Mouse (Mus musculus) layer of hippocampus, adult 9-10 months (tissue): ENCODE measurements around the gene Defb25.
"Not testable (repeated sequence)": the region's sequence is repeated elsewhere in the genome, so short reads cannot be mapped to it uniquely, and the experiment has no call there.

ENCODE experiments used
- DNase-seq: peaks from one replicate; pipeline ENCODE4 v3.0.0; 2022; ENCODE audit warnings: low spot score

The Defb25 gene

GRCm38 (mm10) chr2:152622953-152623352 is at the start of gene Defb25:
Gene Defb25 (minus strand): TSS chr2:152623053.
- DNase-seq = no peak

GRCm38 (mm10) chr2:152672166-152672565 is 49.3 kb upstream of the Defb25 start:
- DNase-seq = no peak

- no peak for DNase-seq
These were observed 48.8 kb upstream of the Defb25 start for GRCm38 (mm10) chr2:152671642-152671999.

GRCm38 (mm10) chr2:152670983-152671641 is 48.3 kb upstream of the Defb25 start:
- DNase-seq = no peak

- DNase-seq = no peak
These were observed 47.0 kb upstream of the Defb25 start for GRCm38 (mm10) chr2:152669639-152670484.

GRCm38 (mm10) chr2:152669256-152669638 is 46.4 kb upstream of the Defb25 start, which contains the start of gene H13:
Gene H13 (plus strand): TSS chr2:152669461.
- DNase-seq = peak; percentile 70

GRCm38 (mm10) chr2:152666191-152666590 is 43.3 kb upstream of the Defb25 start:
- not testable (repeated sequence) for DNase-seq

- no peak for DNase-seq
These were observed 38.3 kb upstream of the Defb25 start for GRCm38 (mm10) chr2:152661163-152661562.

- DNase-seq = no peak
These were observed 34.5 kb upstream of the Defb25 start for GRCm38 (mm10) chr2:152657398-152657797.

- peak; percentile 73 for DNase-seq
These were observed 31.2 kb upstream of the Defb25 start for GRCm38 (mm10) chr2:152653874-152654715.

- no peak for DNase-seq
These were observed 30.2 kb upstream of the Defb25 start for GRCm38 (mm10) chr2:152652901-152653620.

GRCm38 (mm10) chr2:152639406-152640113 is 16.7 kb upstream of the Defb25 start:
- no peak for DNase-seq

- no peak for DNase-seq
These were observed 16.0 kb upstream of the Defb25 start for GRCm38 (mm10) chr2:152638865-152639264.

- DNase-seq = no peak
These were observed 14.5 kb upstream of the Defb25 start for GRCm38 (mm10) chr2:152637381-152637780.

GRCm38 (mm10) chr2:152637006-152637322 is 14.1 kb upstream of the Defb25 start:
- no peak for DNase-seq

GRCm38 (mm10) chr2:152636246-152637005 is 13.6 kb upstream of the Defb25 start:
- DNase-seq = no peak

- DNase-seq = no peak
These were observed 11.5 kb upstream of the Defb25 start for GRCm38 (mm10) chr2:152634311-152634710.

GRCm38 (mm10) chr2:152633334-152633733 is 10.5 kb upstream of the Defb25 start:
- DNase-seq = no peak

- DNase-seq = no peak
These were observed 7.1 kb upstream of the Defb25 start for GRCm38 (mm10) chr2:152629904-152630303.

GRCm38 (mm10) chr2:152629239-152629638 is 6.4 kb upstream of the Defb25 start:
- DNase-seq = no peak

GRCm38 (mm10) chr2:152628066-152628465 is 5.2 kb upstream of the Defb25 start:
- no peak for DNase-seq
